In genomic region chr4:136621336-136621735, GRCm38 (mm10) we compare ENCODE assay signal across 10 mouse cellular contexts. TPM values are rescaled to one million over a fixed set of nuclear protein-coding genes. Genes with fewer than 3 reads are reported as not detected.
DNase-seq lines count a peak whose midpoint lies in the region; ATAC-seq and TF ChIP-seq lines count a peak whose summit lies in the region.
"Had no signal": no experiment of that assay in that cellular context is flagged by ENCODE, and none has a peak within 500 bp of the region (broad histone marks: within the 10 kb centered on the region; RNA-seq: fewer than 3 reads in every experiment).

No protein-coding gene starts in this region.

- TF ChIP-seq CTCF in testis, adult 2 months (IDR thresholded peaks at IDR 0.05; ENCODE audit: control insufficient read depth, insufficient read depth, insufficient replicate concordance, low read depth, low read length) = peak; percentile 51; the same call in 1 of the 2 replicates

- no peak for ATAC-seq in heart, embryonic 11.5 days (replicated peaks; ENCODE audit: insufficient number of reproducible peaks, low FRiP score, low TSS enrichment)
- ATAC-seq in hindbrain, embryonic 16.5 days = peak; percentile 48; the same call in 1 of the 2 replicates
- ATAC-seq in midbrain, embryonic 15.5 days (replicated peaks) = 0 out of 2 replicates have a peak, but pooled peaks have one; percentile 11

- no peak overlapping the region for H3K4me3 ChIP-seq in heart, embryonic 11.5 days (ENCODE audit: low read depth, low read length)
- no peak overlapping the region for H3K4me3 ChIP-seq in testis, adult 2 months (ENCODE audit: control insufficient read depth, low read depth, low read length)
- H3K4me3 ChIP-seq in hindbrain, embryonic 16.5 days (ENCODE audit: low read length) = no peak overlapping the region
- no peak overlapping the region for H3K4me3 ChIP-seq in midbrain, embryonic 15.5 days
- H3K4me3 ChIP-seq: embryonic facial prominence, embryonic 12.5 days; lung, embryonic 15.5 days had no signal

- no peak overlapping the region for H3K4me2 ChIP-seq in heart, embryonic 11.5 days
- H3K4me2 ChIP-seq in hindbrain, embryonic 16.5 days (ENCODE audit: low read length) = no peak overlapping the region
- H3K4me2 ChIP-seq in midbrain, embryonic 15.5 days = no peak overlapping the region
- H3K4me2 ChIP-seq: embryonic facial prominence, embryonic 12.5 days; lung, embryonic 15.5 days had no signal

- DNase-seq in heart, adult 8-10 months (ENCODE audit: low spot score) = peak; percentile 43
- no peak for DNase-seq in testis, postnatal 14 days (ENCODE audit: low spot score)
- peak; percentile 60 for DNase-seq in c-Kit-positive CD71-positive TER-119-positive erythroid progenitor cells, embryonic 14.5 days (ENCODE audit: low spot score)
- DNase-seq in urinary bladder, adult 18-20 months (ENCODE audit: low spot score in 2 of 2) = no peak

- peaks cover 9% of the 10 kb centered on the region; the same call in 1 of the 2 replicates for H3K27me3 ChIP-seq in heart, embryonic 11.5 days (ENCODE audit: control insufficient read depth, insufficient read depth, low read length)
- no peaks in the 10 kb centered on the region for H3K27me3 ChIP-seq in testis, adult 2 months (ENCODE audit: control insufficient read depth, insufficient read depth, low read length)
- H3K27me3 ChIP-seq in hindbrain, embryonic 16.5 days (replicated peaks; ENCODE audit: control insufficient read depth, insufficient read depth, low read length) = no peaks in the 10 kb centered on the region
- no peaks in the 10 kb centered on the region; the same call in 1 of the 2 replicates for H3K27me3 ChIP-seq in midbrain, embryonic 15.5 days (replicated peaks)
- H3K27me3 ChIP-seq: lung, embryonic 15.5 days had no signal

- H3K9ac ChIP-seq in heart, embryonic 11.5 days (ENCODE audit: low read depth, low read length) = no peak overlapping the region
- H3K9ac ChIP-seq in hindbrain, embryonic 16.5 days (ENCODE audit: low read depth, low read length) = no peak overlapping the region
- H3K9ac ChIP-seq in midbrain, embryonic 15.5 days = no peak overlapping the region
- H3K9ac ChIP-seq: embryonic facial prominence, embryonic 12.5 days; lung, embryonic 15.5 days had no signal

- no peaks in the 10 kb centered on the region for H3K36me3 ChIP-seq in heart, embryonic 11.5 days (ENCODE audit: control insufficient read depth, insufficient read depth, low read length)
- H3K36me3 ChIP-seq in testis, adult 2 months (ENCODE audit: control insufficient read depth, insufficient read depth, low read length) = no peaks in the 10 kb centered on the region
- no peaks in the 10 kb centered on the region for H3K36me3 ChIP-seq in hindbrain, embryonic 16.5 days (ENCODE audit: control insufficient read depth, insufficient read depth, low read length)
- H3K36me3 ChIP-seq in midbrain, embryonic 15.5 days (replicated peaks) = no peaks in the 10 kb centered on the region
- H3K36me3 ChIP-seq: embryonic facial prominence, embryonic 12.5 days; lung, embryonic 15.5 days had no signal

- no peak for TF ChIP-seq POLR2A in testis, adult 2 months (IDR thresholded peaks at IDR 0.05; ENCODE audit: control insufficient read depth, low read depth, low read length)

- H3K4me1 ChIP-seq in heart, embryonic 11.5 days (ENCODE audit: control insufficient read depth, insufficient read depth, low read length) = no peaks in the 10 kb centered on the region
- H3K4me1 ChIP-seq in testis, adult 2 months (ENCODE audit: control insufficient read depth, insufficient read depth, low read length) = no peaks in the 10 kb centered on the region
- H3K4me1 ChIP-seq in hindbrain, embryonic 16.5 days (ENCODE audit: control insufficient read depth, insufficient read depth, low read depth, low read length) = no peaks in the 10 kb centered on the region
- no peaks in the 10 kb centered on the region for H3K4me1 ChIP-seq in midbrain, embryonic 15.5 days
- H3K4me1 ChIP-seq: embryonic facial prominence, embryonic 12.5 days; lung, embryonic 15.5 days had no signal

- H3K9me3 ChIP-seq in heart, embryonic 11.5 days (replicated peaks; ENCODE audit: control insufficient read depth, low read length) = no peaks in the 10 kb centered on the region
- no peaks in the 10 kb centered on the region for H3K9me3 ChIP-seq in hindbrain, embryonic 16.5 days (ENCODE audit: control insufficient read depth, low read length)
- no peaks in the 10 kb centered on the region for H3K9me3 ChIP-seq in midbrain, embryonic 15.5 days
- H3K9me3 ChIP-seq: embryonic facial prominence, embryonic 12.5 days; lung, embryonic 15.5 days had no signal

- no peak overlapping the region for H3K27ac ChIP-seq in heart, embryonic 11.5 days (ENCODE audit: low read depth, low read length)
- no peak overlapping the region for H3K27ac ChIP-seq in testis, adult 2 months (ENCODE audit: control insufficient read depth, insufficient read depth, low read depth, low read length)
- H3K27ac ChIP-seq in hindbrain, embryonic 16.5 days (ENCODE audit: low read depth, low read length) = no peak overlapping the region
- H3K27ac ChIP-seq in midbrain, embryonic 15.5 days = no peak overlapping the region
- H3K27ac ChIP-seq: embryonic facial prominence, embryonic 12.5 days; lung, embryonic 15.5 days had no signal

- 6% methylated on average over 1 of the region's 1 CpGs for WGBS in heart, embryonic 11.5 days (ENCODE audit: insufficient replicate concordance)
- 0% methylated on average over 1 of the region's 1 CpGs for WGBS in hindbrain, embryonic 16.5 days
- WGBS in midbrain, embryonic 15.5 days = 0% methylated on average over 1 of the region's 1 CpGs

RNA-seq across cellular contexts. Expression of gene Lactbl1, which starts 1.1 kb away (rescaled TPM):
- total RNA-seq in heart, adult 8-10 months (2022) = under 1 TPM in 1 of 4 experiments, not detected in 3; 0.09 TPM
- polyA plus RNA-seq in heart, embryonic 11.5 days (2014; fragmentation: Nextera tagmentation; extraction: Ambion mirVana) = not detected in 2 replicates
- 0.20 and 0.47 TPM in 2 replicates for polyA plus RNA-seq in testis, adult 2 months (2012; rRNA removed)
- 0.05 and 0.06 TPM in 2 replicates for polyA plus RNA-seq in hindbrain, embryonic 16.5 days (2015; fragmentation: Nextera tagmentation; extraction: Ambion mirVana)
- polyA plus RNA-seq in midbrain, embryonic 15.5 days (2015; fragmentation: Nextera tagmentation; extraction: Ambion mirVana) = 0.10 and 0.11 TPM in 2 replicates
- polyA plus RNA-seq: embryonic facial prominence, embryonic 12.5 days; lung, embryonic 15.5 days had no signal

RNA-seq across cellular contexts. Expression of gene Tex46, which starts 11.1 kb away (rescaled TPM):
- total RNA-seq in heart, adult 8-10 months (2022) = not detected
- polyA plus RNA-seq in heart, embryonic 11.5 days (2014; fragmentation: Nextera tagmentation; extraction: Ambion mirVana) = not detected in 2 replicates
- 55.4 and 68.3 TPM in 2 replicates for polyA plus RNA-seq in testis, adult 2 months (2012; rRNA removed)
- polyA plus RNA-seq in hindbrain, embryonic 16.5 days (2015; fragmentation: Nextera tagmentation; extraction: Ambion mirVana) = not detected in 2 replicates
- not detected in 2 replicates for polyA plus RNA-seq in midbrain, embryonic 15.5 days (2015; fragmentation: Nextera tagmentation; extraction: Ambion mirVana)
- polyA plus RNA-seq: embryonic facial prominence, embryonic 12.5 days; lung, embryonic 15.5 days had no signal

RNA-seq across cellular contexts. Expression of gene Kdm1a, which starts 18.8 kb away (rescaled TPM):
- 10 to 100 TPM; 24.3 to 27.0 (median 26.4) TPM for total RNA-seq in heart, adult 8-10 months (2022)
- polyA plus RNA-seq in heart, embryonic 11.5 days (2014; fragmentation: Nextera tagmentation; extraction: Ambion mirVana) = 38.9 and 41.1 TPM in 2 replicates
- 43.3 and 46.7 TPM in 2 replicates for polyA plus RNA-seq in testis, adult 2 months (2012; rRNA removed)
- polyA plus RNA-seq in hindbrain, embryonic 16.5 days (2015; fragmentation: Nextera tagmentation; extraction: Ambion mirVana) = 31.6 and 45.7 TPM in 2 replicates
- polyA plus RNA-seq in midbrain, embryonic 15.5 days (2015; fragmentation: Nextera tagmentation; extraction: Ambion mirVana) = 69.9 and 70.7 TPM in 2 replicates

Comparison
In these comparisons a context has a peak if more than half of its experiments do, and no peak if none do; other contexts are left out.
1. DNase-seq: peak in heart, adult 8-10 months (single experiment) and c-Kit-positive CD71-positive TER-119-positive erythroid progenitor cells, embryonic 14.5 days (single experiment); none in testis, postnatal 14 days (single experiment) and urinary bladder, adult 18-20 months (0 of 2).
2. RNA of gene Tex46, which starts 11.1 kb away (polyA plus RNA-seq): 55.4 to 68.3 TPM in testis, adult 2 months; not detected in heart, embryonic 11.5 days, not detected in hindbrain, embryonic 16.5 days and not detected in midbrain, embryonic 15.5 days; every median in the first group is over 10 times any median in the second.